Mouse (Mus musculus): ENCODE results near the gene Gsdma. TPM values are rescaled to one million over a fixed set of nuclear protein-coding genes. Genes with fewer than 3 reads are reported as not detected.
A peak's percentile ranks its signal among the peaks of the same experiment; 100 is the strongest.
"Not testable (repeated sequence)": the region's sequence is repeated elsewhere in the genome, so short reads cannot be mapped to it uniquely, and the experiment has no call there.

Gene Gsdma
- total RNA-seq, 2 experiments from 2014 or later, result not detected

DNA sequence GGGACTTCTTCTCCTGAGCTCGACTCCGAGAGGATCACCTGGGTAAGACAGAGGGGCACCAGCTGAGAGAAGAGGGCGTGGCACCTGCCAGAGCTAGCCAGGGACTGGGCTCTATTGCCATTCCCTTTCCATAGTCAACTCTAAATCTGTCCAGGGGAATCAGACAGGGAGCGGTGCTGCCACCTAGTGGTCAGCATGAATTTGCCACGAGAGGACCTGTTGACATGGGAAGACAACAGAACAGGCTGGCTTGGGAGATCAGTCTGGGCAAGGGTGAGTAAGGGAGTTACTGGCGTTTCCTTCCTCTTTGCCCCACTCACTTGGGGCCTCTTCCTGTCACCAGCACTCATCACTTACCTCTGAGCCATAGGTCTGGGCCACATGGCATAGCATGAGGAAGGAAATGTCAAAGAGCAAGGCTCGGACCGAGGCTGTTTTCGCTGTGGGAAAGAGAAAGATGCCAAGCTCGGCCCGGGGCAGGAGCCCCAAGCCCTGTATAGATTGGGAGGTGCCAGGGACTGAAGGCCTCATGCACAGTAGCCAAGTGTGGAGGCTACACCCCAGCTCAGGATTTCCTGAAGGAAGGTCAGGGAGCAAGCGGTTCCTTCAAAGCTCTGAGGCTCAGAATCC lies 46.4 kb downstream of the Gsdma start:
- peak; percentile 90 for DNase-seq

GRCm38 (mm10) chr11:98711046-98711434 lies 46.9 kb downstream of the Gsdma start:
- DNase-seq, result no peak

DNA sequence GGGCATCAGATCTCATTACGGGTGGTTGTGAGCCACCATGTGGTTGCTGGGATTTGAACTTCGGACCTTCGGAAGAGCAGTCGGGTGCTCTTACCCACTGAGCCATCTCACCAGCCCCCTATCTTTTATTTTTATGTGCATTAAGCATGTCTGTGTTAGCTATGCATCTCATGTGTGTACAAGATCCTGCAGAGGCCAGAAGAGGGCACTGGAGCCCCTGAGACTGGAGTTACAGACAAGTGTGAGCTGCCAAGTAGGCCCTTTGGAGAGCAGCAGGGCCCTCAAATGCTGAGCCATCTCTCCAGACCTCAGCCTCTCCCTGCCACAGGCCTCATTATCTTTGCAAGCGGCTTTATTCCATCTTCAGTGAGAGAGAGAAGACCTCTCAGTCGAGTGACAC lies 47.9 kb downstream of the Gsdma start:
- DNase-seq, result not testable (repeated sequence)

DNA sequence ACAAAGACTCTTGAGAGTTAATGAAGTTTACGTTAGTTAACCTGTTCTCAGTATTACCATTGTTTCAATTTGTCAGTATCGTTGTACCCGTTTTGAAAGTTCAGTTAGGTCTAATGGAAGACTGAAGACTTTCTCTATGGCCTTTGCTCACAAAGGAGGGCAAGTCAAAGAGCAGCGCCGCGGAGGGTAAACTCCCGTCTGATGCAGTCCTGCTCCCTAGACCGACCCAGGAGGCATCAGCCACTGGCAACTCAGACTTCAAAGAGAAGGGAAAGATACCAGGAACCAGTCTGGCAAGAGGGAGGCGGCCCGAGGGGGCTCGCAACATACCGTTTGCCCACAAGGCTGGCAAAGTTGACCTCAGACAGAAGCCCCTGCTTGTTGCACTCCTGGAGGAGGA lies 49.6 kb downstream of the Gsdma start:
- DNase-seq, result no peak

DNA sequence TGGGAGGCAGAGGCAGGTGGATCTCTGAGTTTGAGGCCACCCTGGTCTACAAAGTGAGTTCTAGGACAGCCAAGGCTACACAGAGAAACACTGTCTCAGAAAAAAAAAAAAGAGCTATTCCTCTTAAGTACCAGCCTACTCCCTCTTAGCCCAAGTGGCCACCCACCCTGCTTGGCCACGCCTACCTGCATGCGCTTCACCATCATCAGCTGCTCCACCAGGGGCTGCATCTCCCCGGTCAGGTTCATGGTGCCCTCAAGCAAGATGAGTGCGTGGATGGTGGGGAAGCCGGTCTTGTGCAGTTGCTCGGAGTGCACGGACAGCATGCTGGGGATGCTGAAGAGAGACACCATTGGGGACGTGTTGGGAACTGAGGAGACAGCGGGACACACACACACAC lies 51.8 kb downstream of the Gsdma start:
- DNase-seq, result no peak

- DNase-seq, result peak; percentile 88
Observed at GRCm38 (mm10) chr11:98717904-98718303, 53.8 kb downstream of the Gsdma start.

DNA sequence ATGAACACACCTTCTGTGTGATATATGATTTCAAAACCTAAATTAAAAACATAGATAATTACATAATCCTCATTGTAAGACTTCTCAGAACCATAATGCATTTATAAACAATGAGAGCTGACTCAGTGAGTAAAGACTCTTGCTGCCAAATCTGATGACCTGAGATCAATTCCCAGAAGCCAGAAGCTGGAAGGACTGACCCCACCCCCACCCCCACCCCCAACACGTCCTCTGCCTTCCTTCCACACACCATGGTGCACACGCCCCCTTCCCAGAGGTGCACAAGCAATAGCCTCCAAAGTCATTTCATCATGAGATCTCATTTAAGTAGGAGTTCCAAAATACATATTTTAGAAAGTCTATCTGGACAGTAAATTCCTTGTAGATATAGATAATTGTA lies 56.6 kb downstream of the Gsdma start:
- DNase-seq, result no peak

GRCm38 (mm10) chr11:98721458-98722226 lies 57.5 kb downstream of the Gsdma start:
- peak; percentile 71 for DNase-seq

DNA sequence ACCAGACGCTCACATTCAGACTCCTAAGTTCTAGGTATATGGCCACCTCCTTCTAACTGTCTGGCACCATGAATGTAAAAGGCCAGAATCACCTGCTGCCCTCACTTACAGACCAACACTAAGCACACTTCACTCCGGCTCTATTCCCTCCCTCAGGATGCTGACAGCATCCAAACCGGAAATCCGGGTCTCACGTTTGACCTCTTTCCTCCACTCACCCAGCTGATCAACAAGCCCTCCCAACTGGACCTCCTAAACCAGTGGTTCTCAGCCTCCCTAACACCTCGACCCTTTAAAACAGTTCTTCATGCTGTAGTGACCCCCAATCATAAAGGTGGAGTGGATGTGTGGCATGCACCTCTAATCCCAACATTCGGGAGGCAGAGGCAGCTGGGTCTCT lies 58.9 kb downstream of the Gsdma start:
- no peak for DNase-seq

- no peak for DNase-seq
Observed at GRCm38 (mm10) chr11:98725926-98726506, 61.9 kb downstream of the Gsdma start.

Other genes with a start within 250 kb of the Gsdma start
- gene Mien1, start 225.4 kb upstream of the Gsdma start, total RNA-seq (2021), result 10 to 100 TPM; 28.0 to 31.6 TPM
- under 1 TPM; 0.09 to 0.18 TPM for gene Grb7, start 218.0 kb upstream of the Gsdma start, total RNA-seq (2021)
- gene Ikzf3, start 118.3 kb upstream of the Gsdma start, total RNA-seq (2021), result under 1 TPM; 0.09 to 0.93 TPM
- gene Zpbp2, start 113.3 kb upstream of the Gsdma start, total RNA-seq (2021), result not detected
- 10 to 100 TPM; 20.4 to 23.1 TPM for gene Ormdl3, start 77.0 kb upstream of the Gsdma start, total RNA-seq (2021)
- not detected for gene Lrrc3c, start 66.1 kb upstream of the Gsdma start, total RNA-seq (2021)
- gene Gm12355, start 38.7 kb upstream of the Gsdma start, total RNA-seq (2021), result 10 to 100 TPM in 1 of 2 experiments, 1 to 10 TPM in 1; 8.2 to 10.3 TPM
- gene Gsdma3, start 38.0 kb upstream of the Gsdma start, total RNA-seq (2021), result under 1 TPM; 0.45 to 0.47 TPM
- not detected for gene Gsdma2, start 17.6 kb upstream of the Gsdma start, total RNA-seq (2021)
- 100 to 1,000 TPM; 112 to 113 TPM for gene Psmd3, start 18.2 kb downstream of the Gsdma start, total RNA-seq (2021)
- gene Csf3, start 36.9 kb downstream of the Gsdma start, total RNA-seq (2021), result not detected
- gene Med24, start 65.1 kb downstream of the Gsdma start, total RNA-seq (2021), result 10 to 100 TPM; 47.8 to 52.5 TPM
- 100 to 1,000 TPM; 149 to 169 TPM for gene Thra, start 76.3 kb downstream of the Gsdma start, total RNA-seq (2021)
- gene Nr1d1, start 111.0 kb downstream of the Gsdma start, total RNA-seq (2021), result 10 to 100 TPM; 42.4 to 58.7 TPM
- 10 to 100 TPM; 62.6 to 74.1 TPM for gene Msl1, start 131.2 kb downstream of the Gsdma start, total RNA-seq (2021)
- gene Casc3, start 140.6 kb downstream of the Gsdma start, total RNA-seq (2021), result 10 to 100 TPM; 19.1 to 26.2 TPM
- gene Rapgefl1, start 172.4 kb downstream of the Gsdma start, total RNA-seq (2021), result 1 to 10 TPM; 1.9 to 2.6 TPM
- gene Wipf2, start 199.3 kb downstream of the Gsdma start, total RNA-seq (2021), result 1 to 10 TPM; 6.3 to 9.0 TPM
- gene Cdc6, start 243.4 kb downstream of the Gsdma start, total RNA-seq (2021), result 1 to 10 TPM; 2.3 to 3.5 TPM

Measured in gastrocnemius, postnatal 10 days (tissue).